Mouse (Mus musculus) layer of hippocampus, postnatal 36 days (tissue): ENCODE data around the gene Larp4. TPM values are rescaled to one million over a fixed set of nuclear protein-coding genes. Genes with fewer than 3 reads are reported as not detected.
A peak's percentile ranks its signal among the peaks of the same experiment; 100 is the strongest.
"Not testable (repeated sequence)": the region's sequence is repeated elsewhere in the genome, so short reads cannot be mapped to it uniquely, and the experiment has no call there.

Experiments used
- DNase-seq, 2 experiments: peaks; one replicate each; pipeline ENCODE4 v3.0.0; 2022
- total RNA-seq, 2 experiments: library from RNA; stranded (reverse); gene quantifications; 2 replicates each; pipeline ENCODE4 v1.2.3; 2021

Gene Larp4
- total RNA-seq = 10 to 100 TPM; 46.6 to 52.1 TPM

DNA sequence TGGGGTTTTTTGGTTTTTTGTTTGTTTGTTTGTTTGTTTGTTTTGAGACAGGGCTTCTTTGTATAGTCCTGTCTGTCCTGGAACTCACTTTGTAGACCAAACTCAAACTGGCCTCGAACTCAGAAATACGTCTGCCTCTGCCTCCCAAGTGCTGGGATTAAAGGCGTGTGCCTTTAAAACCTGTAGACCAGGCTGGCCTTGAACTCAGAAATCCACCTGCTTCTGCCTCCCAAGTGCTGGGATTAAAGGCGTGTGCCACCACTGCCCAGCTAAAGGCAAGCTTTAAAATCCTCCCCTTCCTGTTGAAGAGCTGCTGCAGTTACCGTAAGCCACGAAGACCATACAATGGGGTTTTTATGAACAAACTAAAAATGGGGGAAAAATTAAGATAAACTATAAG lies at the start of gene Larp4:
Larp4 (plus strand) TSS at position 301 of the 400 bp plus-strand sequence.
- DNase-seq = not testable (repeated sequence)

DNA sequence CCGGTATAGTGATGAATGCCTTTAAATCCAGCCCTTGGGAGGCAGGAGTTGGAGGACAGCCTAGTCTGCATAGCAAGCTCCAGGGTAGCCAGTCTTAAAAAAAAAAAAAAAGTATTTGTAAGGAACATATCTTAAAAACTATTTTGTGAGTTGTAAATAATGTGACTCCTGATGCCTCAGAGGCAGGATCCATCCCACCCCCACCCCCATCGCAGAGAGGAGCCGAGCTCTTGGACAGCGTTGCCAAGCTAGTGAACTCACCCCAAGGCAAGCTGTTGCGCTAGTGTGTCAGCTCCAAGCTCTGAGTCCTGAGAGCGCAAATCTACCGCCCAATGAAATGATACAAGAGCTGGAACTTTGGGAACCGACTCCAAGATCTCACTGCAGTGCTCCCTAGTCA lies 38.6 kb upstream of the Larp4 start:
- DNase-seq = no peak

DNA sequence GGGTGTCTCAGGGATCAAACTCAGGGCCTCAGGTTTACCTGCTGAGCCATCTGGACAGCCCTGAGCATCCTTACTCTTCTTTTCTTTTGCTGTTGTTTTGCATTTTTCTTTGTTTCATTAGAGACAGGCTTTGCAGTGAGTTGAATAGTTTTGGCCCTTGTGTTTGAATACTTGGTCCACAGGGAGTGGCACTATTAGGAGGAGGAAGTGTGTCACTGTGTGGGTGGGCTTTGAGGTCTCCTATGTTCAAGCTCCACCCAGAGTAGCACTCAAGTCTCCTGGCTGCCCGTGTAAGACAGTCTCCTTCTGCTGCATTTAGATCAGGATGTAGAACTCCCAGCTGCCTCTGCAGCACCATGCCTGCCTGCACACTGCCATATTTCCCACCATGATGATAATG lies 35.4 kb upstream of the Larp4 start:
- no peak for DNase-seq

DNA sequence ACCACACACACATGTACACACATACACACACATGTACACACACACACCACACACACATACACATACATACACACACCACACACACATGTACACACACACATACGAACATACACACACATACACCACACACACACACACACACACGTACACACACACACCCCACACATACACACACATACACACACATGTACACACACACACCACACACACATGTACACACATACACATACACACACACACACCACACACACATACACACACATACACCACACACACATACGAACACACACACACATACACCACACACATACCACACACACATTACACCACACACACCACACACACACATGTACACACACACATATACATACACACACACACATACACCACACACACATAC lies 33.2 kb upstream of the Larp4 start:
- no peak for DNase-seq

DNA sequence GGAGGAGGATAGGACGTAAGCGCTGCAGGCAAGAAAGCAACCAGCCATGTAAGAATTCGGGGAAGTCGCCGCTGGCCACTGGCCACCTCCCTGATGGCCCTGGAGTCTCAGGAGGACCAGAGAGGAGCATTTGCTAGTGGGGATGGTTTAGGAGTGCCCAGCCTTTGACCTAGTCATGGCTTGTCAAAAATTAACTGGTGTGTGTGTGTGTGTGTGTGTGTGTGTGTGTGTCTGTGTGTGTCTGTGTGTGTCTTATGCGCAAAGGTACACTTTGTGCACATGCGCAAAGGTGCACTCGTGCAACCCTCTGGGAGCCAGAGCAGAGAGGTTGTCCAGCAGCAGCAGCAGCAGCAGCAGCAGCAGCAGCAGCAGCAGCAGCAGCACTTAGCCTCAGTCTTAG lies 32.0 kb upstream of the Larp4 start:
- no peak for DNase-seq

DNA sequence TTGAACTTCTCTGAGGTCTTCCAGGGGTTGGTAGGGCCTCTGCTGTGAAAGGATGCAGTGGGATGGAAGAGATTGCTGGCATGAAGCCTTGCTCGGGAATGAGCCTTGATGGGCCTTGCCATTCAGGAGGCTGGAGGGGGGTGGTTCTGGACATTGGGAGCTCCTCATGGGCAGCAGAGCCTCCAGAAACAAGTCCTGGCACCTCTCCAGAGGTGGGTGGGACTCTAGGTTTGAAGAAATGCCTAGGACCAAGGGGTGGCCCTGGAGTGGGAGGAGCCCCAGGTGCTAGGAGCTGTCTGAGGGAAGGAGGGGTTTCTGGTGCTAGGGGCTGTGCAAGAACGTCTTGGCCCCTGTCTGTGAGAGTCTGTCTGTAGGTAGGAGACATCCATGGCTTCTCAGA lies 29.4 kb upstream of the Larp4 start:
- no peak for DNase-seq

DNA sequence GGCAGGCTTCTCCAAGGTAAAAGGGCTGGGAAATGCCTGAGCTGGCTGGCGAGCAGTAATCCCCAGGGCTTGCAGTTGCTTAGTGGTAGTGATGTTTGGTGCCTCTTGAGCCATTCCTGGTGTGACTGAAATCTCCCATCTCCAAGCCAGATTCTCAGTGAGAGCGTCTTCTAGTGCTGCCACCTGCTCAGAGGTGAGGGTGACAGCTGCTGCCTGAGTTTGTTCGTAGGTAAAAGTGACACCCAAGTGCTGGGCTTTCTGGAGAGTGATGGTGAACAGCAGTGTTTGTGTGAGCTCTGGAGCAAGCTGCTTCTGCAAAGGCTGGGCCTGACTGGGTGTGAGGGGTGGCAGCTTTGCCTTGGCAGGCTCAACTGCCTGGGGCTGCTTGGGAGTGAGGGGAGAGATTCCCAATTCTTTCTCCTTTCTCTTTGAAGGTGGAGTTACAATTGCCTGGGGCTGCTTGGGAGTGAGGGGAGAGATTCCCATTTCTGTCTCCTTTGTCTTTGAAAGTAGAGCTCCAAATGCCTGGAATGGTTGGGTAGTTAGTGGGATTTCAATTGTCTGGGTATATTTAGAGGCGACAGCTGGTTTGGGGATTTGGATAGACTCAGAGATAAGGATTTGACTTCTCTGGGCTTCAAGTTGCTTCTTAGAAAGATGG lies 28.8 kb upstream of the Larp4 start:
- DNase-seq = no peak

DNA sequence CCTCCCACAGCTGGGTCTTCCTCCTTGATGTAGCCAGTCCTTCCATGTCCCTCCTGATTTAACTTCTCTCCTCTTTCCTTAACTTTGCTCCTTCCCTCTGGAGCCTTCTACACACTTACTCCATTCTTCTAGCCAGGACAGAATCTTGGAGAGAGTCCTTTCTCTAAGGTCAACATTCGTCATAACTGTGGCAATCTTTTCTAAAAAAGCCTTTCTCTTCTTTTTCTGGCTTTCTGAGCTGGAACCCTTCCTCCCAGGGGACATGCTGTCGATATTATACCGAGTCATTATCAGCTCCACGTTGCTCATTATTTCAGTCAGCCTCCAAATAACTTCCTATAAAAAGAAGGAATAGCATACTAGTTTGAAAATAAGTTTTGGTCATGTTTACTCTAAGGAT lies 14.5 kb upstream of the Larp4 start:
- DNase-seq = no peak

DNA sequence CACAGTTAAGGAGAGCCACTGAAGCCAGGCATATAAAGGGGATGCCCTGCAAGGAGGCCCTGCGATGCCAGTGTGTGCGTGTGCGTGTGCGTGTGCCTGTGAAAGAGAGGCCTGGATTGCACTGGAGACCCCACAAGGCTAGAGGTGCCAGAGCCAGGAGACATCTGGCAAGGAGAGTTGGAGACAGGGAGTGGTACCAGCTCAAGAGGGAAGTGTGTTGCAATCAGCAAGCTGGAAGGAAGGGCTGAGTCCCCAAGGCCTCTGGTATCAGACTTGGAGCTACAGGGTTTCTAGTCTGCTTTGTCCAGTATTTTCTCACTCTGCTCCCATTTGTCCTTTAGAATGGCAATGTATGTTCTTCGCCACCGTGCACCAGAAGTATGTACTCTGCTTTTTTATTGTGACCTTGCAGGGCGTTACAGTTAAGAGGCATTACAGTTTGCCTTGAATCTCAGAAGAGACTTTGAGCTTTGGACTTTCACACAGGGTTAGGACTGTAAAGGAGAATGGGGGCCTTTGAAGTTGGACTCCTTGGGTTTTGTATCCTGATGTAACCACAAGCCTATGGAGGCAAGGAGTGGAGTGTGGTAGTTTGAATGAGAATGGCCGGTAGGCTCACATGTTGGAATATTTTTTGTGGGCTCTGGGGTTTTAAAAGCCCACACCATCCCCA lies 4.6 kb upstream of the Larp4 start:
- no peak for DNase-seq

DNA sequence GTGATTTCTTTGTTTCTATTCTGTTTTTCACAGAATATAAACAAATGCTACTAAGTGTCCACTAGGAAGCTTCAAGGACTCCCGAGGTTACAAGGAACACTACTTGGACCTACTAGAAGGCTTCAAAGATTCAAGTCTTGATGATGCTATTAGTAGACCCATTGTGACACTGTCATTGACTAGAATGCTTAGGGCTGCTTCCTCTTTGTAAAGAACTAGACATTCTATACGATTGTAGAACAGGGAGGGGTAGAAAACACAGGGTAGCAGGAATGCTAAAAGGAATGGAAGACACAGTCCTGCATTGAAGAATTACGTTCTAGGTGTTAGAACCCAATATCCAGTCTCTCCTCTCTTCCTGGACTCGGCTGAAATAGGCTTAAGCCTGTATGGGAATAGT lies 2.9 kb upstream of the Larp4 start, which contains the start of gene Fam186a:
Fam186a (minus strand) TSS at position 101 of the 400 bp plus-strand sequence.
- no peak for DNase-seq

DNA sequence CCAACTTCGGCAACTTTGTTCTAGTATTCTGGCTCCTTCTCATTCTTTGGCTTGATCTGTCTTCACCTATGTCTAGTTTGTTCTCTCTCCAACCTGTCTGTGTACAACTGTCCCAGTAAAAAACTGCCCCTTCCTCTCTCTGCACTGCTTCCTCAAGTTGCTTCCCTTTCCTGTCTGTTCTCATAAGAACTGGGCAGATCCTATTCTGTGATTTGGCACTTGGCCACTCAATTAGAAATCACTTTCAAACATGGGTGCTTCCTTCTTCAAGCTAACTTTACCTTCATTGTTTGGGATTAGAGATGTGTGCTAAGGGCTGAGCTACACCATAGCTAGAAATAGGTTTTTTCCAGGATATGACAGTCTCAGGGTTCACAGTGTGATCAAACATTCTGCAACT lies 741 bp downstream of the Larp4 start:
- DNase-seq = no peak

DNA sequence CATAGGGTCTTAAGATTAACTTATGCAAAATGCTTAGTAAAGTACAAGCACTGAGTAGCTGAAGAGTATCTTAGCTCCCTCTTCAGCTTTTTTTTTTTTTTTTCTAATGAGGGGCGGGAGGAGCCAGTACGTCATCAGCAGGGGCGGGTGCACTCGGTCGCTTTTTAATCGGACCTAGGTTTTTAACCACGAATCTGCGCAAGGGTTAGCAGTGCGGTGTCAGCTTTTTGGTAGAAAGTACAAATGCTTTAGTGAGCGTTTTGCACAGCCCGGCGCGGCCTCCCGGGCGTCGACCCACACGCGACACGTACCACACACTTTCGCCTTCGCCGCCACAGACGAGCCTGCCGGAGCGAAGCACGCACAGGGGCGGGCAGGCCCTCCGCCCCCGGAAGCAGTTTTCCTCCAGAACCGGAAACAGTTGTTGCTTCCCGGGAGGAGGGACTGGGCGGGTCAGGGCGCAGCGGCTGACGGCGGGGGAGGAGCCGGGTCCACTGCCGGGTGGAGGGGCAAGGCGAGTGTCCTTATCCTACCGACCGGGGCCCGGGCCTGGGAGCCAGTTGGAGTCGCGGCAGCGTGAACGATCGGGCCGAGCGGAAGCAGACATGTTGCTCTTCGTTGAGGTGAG lies 2.6 kb downstream of the Larp4 start:
- DNase-seq = peak; percentile 96 to 98

DNA sequence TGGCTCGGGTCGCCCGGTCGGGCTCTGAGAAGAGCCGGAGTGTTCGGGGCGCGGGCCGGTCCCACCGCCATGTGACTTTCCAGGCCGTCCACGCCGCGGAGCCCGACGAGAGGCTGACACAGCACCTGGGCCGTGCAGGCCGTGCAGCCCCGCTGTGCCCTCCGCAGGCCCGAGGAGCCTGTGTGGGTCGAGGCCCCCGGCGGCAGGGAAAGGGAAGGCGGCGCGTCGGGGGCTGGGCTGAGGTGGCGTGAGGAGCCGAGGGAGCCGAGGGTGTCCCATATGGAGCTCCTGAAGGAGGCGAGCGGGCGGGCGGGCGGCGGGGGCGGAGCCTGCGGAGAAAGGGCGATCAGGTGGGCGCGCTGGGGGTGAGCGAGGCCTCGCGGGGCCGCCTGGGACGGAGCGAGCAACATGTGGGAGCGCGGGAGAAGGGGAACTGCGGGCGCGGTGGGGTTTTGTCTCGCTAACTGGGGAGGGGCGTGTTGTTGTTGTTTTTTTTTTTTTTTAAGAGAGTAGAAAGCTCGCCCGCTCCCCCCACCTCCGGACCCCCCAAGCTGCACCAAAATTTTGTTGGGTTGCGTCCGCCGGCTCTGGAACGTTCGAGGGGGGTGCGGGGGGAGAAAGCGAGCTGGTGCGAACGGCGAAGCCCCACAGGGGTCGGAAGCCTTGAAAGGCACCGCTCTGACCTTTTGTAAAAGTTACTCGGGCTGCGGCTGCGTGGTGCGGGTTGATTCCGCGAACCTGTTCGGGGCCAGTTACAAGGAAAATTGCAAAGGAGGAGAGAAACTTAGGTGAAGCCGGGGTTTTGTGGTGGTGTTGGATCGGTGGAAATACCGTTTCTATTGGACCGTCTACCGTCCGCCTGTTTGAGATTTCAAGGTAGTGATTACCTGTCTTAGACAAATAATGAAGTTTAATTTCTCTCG lies 3.4 kb downstream of the Larp4 start:
- peak in 1 of 2 experiments; percentile 18 for DNase-seq

DNA sequence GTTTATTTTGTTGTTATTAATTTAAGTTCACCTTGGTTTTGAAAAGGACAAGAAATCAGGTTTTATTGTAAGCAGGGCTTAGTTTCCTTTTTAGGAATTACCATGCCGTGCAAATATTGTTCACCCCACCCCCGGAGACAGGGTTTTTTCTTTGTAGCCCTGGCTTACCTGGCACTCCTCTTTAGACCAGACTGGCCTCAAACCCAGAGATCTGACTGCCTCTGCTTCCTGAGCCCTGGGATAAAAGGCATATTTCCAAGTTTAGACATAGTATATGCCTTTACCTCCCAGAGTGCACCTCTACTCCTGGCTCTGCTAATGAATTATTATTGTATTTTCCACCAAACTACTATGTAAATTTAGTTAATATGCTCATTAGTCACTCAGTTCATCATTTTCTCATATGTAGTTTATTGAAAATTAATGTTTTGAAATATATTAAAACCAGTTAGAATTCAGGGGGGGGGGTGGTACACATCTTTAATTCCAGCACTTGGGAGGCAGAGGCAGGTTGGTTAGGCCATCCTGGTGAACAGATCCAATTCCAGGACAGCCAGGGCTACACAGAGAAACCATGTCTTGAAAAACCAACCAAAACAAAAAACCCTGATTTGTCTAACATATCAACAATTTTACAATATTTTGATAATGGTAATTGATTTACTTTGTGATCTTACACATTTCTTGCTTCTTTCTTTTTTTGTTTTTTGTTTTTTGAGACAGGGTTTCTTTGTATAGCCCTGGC lies 4.8 kb downstream of the Larp4 start:
- DNase-seq = no peak

DNA sequence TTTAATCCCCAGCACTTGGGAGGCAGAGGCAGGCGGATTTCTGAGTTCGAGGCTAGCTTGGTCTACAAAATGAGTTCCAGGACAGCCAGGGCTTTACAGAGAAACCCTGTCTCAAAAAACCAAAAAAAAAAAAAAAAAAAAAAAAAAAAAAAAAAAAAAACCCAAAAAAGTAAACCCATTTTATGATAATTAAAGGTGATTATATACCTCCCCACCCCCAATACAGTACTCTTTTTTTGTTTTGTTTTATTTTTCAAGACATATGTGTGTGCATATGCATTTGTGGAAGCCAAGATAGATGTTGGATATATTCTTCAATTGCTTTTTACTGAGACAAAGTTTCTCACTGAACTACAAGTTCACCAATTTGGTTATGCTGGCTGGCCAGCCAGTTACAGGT lies 6.3 kb downstream of the Larp4 start:
- not testable (repeated sequence) for DNase-seq

DNA sequence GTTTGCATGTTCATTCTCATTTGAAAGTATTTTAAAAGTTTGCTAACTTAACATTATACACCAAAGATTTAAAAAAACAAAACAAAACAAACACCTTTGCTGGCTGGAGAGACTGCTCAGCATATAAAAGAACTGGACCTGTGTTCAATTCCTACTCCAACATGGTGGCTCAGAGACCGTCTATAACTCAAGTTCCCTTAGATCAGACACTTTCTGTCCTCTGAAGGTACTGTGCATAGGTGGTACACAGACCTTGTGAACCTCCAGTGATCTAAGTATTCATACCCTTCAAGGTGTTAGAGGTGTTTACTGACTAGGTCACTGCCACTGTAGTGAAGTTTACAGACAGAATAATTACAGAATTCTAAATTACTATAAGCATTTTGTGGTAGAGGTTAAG lies 9.4 kb downstream of the Larp4 start:
- no peak for DNase-seq

DNA sequence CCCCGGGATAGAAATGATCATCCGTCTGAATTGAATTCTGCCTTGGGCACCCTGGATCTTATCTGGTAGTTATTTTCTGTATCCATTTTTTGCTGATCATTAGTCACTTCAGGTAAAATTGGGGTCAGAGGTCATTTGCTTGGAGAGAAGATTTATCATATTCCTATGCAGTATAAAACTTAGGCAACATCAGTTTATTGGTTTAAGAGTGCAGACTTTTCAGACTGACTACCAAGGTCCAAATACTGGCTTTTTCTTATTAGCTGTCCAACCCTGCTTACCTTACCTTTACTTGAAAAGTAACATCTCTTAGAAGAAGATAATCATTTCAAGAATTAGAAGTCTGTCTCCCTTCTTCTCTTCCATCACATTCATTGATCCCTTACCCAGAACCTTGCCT lies 9.8 kb downstream of the Larp4 start:
- no peak for DNase-seq

DNA sequence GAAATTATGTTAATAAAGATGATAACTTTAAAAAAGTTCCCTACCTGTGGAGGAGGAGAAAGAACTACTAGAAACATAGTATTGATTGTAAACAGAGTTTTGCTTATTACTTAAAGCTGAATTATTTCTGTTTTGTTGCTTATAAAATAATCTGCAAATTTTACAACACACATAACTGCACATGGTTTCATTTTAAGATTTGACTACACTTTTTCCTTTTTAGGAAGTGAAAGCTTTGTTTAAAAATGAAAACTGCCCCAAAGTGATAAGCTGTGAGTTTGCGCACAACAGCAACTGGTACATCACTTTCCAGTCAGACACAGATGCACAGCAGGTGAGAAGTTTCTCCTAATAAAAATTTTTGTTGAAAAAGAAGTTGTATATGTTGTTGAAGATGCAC lies 23.2 kb downstream of the Larp4 start:
- DNase-seq = no peak

DNA sequence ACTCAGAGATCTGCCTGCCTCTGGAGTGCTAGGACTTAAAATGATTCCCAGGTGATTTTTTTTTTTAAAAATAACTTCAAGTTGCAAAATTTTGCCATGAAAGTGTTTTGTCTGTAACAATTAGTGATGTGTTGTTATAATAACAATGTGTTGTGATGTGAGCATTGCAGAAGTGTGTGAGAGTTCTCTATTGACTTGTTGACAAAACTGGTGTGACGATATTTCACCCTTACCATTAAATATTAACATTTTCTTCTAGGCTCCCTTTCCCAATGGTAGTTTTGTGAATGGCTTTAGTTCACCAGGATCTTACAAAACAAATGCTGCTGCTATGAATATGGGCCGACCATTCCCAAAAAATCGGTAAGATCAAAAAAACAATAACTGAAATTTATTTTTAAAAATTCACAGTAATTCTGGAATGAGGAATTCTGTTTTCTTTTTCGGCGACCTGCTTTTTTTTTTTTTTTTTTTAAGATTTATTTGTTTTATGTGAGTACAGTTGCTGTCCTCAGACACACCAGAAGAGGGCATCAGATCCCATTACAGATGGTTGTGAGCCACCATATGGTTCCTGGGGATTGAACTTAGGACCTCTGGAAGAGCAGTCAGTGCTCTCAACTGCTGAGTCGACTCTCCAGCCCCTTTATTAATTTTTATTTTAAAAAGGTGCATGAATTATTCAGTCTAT lies 27.4 kb downstream of the Larp4 start:
- DNase-seq = no peak

DNA sequence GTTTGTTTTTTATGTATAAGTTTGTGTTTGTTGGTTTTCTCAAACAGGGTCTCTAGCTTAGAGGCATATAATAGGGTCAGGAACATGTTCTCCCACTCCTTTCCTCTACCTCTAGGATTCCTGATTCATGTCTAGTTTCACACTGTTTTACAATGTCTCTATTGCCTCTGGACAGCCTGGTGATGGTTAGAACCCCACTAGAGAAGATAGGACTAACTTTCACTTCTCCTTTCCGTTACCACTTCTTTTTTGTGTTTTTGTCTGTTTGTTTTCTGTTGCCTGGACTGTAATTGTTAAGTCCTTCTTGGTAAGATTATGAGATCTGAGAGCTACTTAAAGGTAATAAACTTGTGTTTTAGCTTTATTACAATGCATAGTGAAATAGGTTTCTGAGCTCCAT lies 29.5 kb downstream of the Larp4 start:
- DNase-seq = no peak

DNA sequence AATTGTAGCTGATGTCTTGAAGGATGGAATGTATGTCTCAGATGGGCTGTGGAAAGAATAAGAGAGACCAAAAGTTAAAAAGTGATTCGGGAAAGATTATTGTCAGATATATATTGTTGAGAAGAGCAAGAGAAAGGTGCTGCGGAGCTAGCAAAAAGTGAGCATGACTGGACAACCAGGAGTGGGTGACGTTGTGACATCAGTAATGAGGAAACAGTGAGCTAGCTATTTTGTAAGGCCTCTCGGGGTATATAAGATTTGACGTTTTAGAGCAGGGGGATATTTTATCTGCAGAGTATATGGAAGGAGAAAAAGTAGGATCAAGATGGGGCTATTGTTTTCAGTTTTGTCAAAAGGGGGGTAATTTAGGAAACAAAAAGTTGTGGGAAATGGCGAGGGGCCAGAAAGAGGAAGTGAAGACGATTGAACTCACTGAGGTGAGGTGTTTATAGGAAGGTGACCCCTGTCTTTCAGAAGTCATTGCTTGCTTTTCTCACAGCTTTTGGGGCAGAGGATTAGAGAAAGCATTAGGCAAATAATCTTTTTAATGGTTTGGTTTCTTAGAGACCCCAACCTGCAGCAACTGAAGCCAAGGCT lies 34.9 kb downstream of the Larp4 start:
- no peak for DNase-seq
